Comparison of ENCODE assay signal across 21 mouse cellular contexts in the genomic region with DNA sequence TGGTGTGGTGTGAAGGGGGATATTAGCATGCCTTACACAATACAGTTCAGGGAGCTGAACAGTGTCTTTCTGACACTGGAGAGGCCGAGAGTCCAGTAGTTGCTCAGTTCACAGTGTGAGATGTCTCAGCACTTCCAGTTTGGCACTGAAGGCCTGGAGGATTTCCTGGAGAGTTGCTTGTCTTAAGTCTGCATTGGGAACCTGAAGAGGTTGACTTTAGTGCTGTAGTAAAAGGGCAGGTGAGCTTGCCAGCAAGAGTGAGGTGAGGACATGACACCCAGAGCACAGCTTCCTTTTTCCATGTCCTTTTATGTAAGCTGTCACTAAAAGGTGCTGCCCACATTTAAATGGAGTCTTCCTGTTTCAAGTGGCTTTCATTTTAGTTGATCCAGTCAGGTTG.
DNase-seq lines count a peak whose midpoint lies in the region; TF ChIP-seq lines count a peak whose summit lies in the region.
"Had no signal": no experiment of that assay in that cellular context is flagged by ENCODE, and none has a peak within 500 bp of the region (broad histone marks: within the 10 kb centered on the region; RNA-seq: fewer than 3 reads in every experiment).

No protein-coding gene starts in this region.

- peaks cover 13% of the 10 kb centered on the region; the same call in 1 of the 2 replicates for H3K4me1 ChIP-seq in heart, embryonic 10.5 days
- H3K4me1 ChIP-seq: forebrain, embryonic 12.5 days had no signal

- DNase-seq in gastrocnemius, adult 2 months, result peak; percentile 68
- no peak for DNase-seq in gastrocnemius, postnatal 14 days
- peak; percentile 84 for DNase-seq in heart, adult 11 months
- no peak for DNase-seq in heart, embryonic 10.5 days (ENCODE audit: low spot score)
- DNase-seq in skeletal muscle tissue, adult 2 months (ENCODE audit: low read depth, low spot score), result peak; percentile 63
- DNase-seq in neural tube, embryonic 10.5 days (ENCODE audit: extremely low spot score, low spot score), result no peak
- DNase-seq: adrenal gland, adult 2 months; adrenal gland, postnatal 10 days; adrenal gland, postnatal 25 days; cerebellum, adult 11 months; cerebellum, adult 18-20 months; cerebellum, adult 8-10 months; cerebellum, adult 9-11 months; cerebellum, postnatal 14 days; cerebellum, postnatal 36 days; embryo, embryonic 11 days had no signal

- no peaks in the 10 kb centered on the region for H3K27me3 ChIP-seq in heart, embryonic 10.5 days (ENCODE audit: insufficient read depth, poor library complexity, severe bottlenecking)
- H3K27me3 ChIP-seq: embryonic facial prominence, embryonic 13.5 days; embryonic facial prominence, embryonic 15.5 days; forebrain, embryonic 12.5 days had no signal

- peaks cover 9% of the 10 kb centered on the region for H3K36me3 ChIP-seq in heart, embryonic 10.5 days
- H3K36me3 ChIP-seq: embryonic facial prominence, embryonic 15.5 days had no signal

- 93% methylated on average over 1 of the region's 1 CpGs for WGBS in heart, embryonic 10.5 days

- TF ChIP-seq CTCF in gastrocnemius, adult 2 months (IDR thresholded peaks at IDR 0.05), result no peak

- intact Hi-C loops in gastrocnemius, adult 2 months (cut with DNase I), result no loop called here
- intact Hi-C loops in gastrocnemius, postnatal 14 days (cut with DNase I; ENCODE audit: low total_unique reads), result no loop called here

- no peaks in the 10 kb centered on the region for H3K9me3 ChIP-seq in heart, embryonic 10.5 days
- H3K9me3 ChIP-seq: embryonic facial prominence, embryonic 13.5 days; embryonic facial prominence, embryonic 15.5 days; forebrain, embryonic 10.5 days; forebrain, embryonic 12.5 days had no signal

- no peak overlapping the region for H3K4me3 ChIP-seq in gastrocnemius, adult 2 months
- no peak overlapping the region for H3K4me3 ChIP-seq in heart, embryonic 10.5 days
- H3K4me3 ChIP-seq: embryonic facial prominence, embryonic 13.5 days; embryonic facial prominence, embryonic 15.5 days; erythroblast, embryonic 14.5 days; forebrain, embryonic 10.5 days; forebrain, embryonic 12.5 days had no signal

- H3K27ac ChIP-seq in gastrocnemius, adult 2 months, result no peak overlapping the region
- no peak overlapping the region for H3K27ac ChIP-seq in heart, embryonic 10.5 days
- H3K27ac ChIP-seq: embryonic facial prominence, embryonic 13.5 days; embryonic facial prominence, embryonic 15.5 days; forebrain, embryonic 10.5 days; forebrain, embryonic 12.5 days had no signal

Comparison
In these comparisons a context has a peak if more than half of its experiments do, and no peak if none do; other contexts are left out.
1. DNase-seq: peak in gastrocnemius, adult 2 months (single experiment), heart, adult 11 months (single experiment) and skeletal muscle tissue, adult 2 months (single experiment); none in gastrocnemius, postnatal 14 days (single experiment), heart, embryonic 10.5 days (single experiment) and neural tube, embryonic 10.5 days (single experiment).